Mouse (Mus musculus): ENCODE results near the gene Col6a2. TPM values are rescaled to one million over a fixed set of nuclear protein-coding genes. Genes with fewer than 3 reads are reported as not detected.

Col6a2 gene
- polyA plus RNA-seq, 1 experiment from 2014 or later = 181 TPM

DNA sequence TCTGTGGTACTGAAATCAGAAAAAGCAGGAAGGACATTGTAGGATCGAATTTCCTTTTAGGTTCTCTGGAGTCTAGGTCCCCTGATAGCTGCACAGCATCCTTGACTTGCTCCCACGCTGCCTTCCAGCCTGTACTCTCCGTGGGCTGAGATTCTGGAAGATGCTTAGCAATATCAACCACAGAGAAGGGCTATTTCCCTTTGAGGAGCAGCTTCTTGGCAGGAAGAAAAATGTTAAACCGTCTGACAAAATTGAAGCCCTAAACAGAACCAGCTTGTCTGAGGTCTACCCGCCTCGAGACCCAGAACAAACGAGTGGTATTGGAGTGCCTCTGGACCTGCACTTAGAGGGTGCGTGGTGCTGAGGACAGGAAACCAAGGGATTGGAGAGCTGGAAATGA, 9.2 kb upstream of the Col6a2 start:
- H3K9ac ChIP-seq = no peak overlapping the region
- peak overlapping the region; percentile 63 for H3K27ac ChIP-seq
- ATAC-seq (ENCODE audit: insufficient number of reproducible peaks, insufficient read depth, low FRiP score, low TSS enrichment, low read depth) = no peak

DNA sequence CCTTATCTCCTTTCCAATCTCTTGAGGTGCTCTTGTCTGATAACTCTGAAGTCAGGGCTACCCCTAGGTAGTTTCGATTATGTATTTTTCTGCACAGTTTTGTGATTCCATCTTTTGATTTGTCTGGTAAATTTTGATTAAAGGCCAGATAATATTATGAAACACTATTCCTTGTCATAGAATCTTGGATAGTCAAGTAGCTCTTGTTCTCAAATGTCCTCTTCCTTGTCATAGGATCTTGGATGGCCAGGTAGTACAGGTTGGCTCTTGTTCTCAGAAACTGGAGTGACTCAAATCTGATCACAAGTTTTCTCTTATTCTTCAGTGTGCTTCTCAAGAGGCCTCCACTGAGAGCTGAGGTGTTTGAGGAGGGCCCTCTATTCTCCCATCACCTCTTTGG, 7.2 kb upstream of the Col6a2 start:
- 90% methylated on average over 1 of the region's 1 CpGs for WGBS

More for the DNA sequence above, 9.2 kb upstream of the Col6a2 start:
- Histone ChIP-seq H3K36me3 (no peaks in the 10 kb centered on the region), H3K27me3 (no peaks in the 10 kb centered on the region), H3K4me2 (no peak overlapping the region), H3K4me3 (no peak overlapping the region), H3K4me1 (peaks cover 53% of the 10 kb centered on the region), H3K9me3 (no peaks in the 10 kb centered on the region)
- 36% methylated on average over 8 of the region's 8 CpGs for WGBS

DNA sequence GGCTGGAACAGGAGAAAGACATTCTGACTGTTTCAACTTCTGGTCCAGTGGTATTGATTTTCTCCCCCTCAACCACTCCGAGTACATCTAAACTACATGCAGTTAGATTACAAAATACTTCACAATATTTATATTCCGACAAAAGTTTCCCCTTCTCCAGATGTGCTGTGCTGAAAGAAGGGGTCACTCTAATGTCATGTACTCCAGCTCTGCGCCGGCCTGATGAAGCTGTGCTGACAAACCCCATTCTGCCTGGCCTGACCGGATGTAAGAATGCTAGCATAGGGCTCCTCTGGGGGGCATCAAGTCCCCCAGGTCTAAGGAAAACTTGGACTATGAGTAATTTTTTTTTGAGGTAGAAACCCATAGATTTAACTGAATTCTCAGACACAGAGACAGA, 4.3 kb upstream of the Col6a2 start:
- no peaks in the 10 kb centered on the region for H3K9me3 ChIP-seq
- no peak overlapping the region for H3K27ac ChIP-seq
- ATAC-seq (ENCODE audit: insufficient number of reproducible peaks, insufficient read depth, low FRiP score, low TSS enrichment, low read depth) = no peak
- no peak overlapping the region for H3K9ac ChIP-seq
- H3K4me1 ChIP-seq = peaks cover 21% of the 10 kb centered on the region
- no peaks in the 10 kb centered on the region for H3K36me3 ChIP-seq
- 76% methylated on average over 5 of the region's 5 CpGs for WGBS
- H3K27me3 ChIP-seq = no peaks in the 10 kb centered on the region
- H3K4me3 ChIP-seq = no peak overlapping the region
- no peak overlapping the region for H3K4me2 ChIP-seq

More for the DNA sequence above, 7.2 kb upstream of the Col6a2 start:
- H3K27ac ChIP-seq = no peak overlapping the region
- no peaks in the 10 kb centered on the region for H3K36me3 ChIP-seq
- H3K27me3 ChIP-seq = no peaks in the 10 kb centered on the region
- no peaks in the 10 kb centered on the region for H3K9me3 ChIP-seq
- H3K4me2 ChIP-seq = no peak overlapping the region
- H3K4me1 ChIP-seq = peaks cover 37% of the 10 kb centered on the region
- H3K4me3 ChIP-seq = no peak overlapping the region
- no peak for ATAC-seq (ENCODE audit: insufficient number of reproducible peaks, insufficient read depth, low FRiP score, low TSS enrichment, low read depth)
- H3K9ac ChIP-seq = no peak overlapping the region

DNA sequence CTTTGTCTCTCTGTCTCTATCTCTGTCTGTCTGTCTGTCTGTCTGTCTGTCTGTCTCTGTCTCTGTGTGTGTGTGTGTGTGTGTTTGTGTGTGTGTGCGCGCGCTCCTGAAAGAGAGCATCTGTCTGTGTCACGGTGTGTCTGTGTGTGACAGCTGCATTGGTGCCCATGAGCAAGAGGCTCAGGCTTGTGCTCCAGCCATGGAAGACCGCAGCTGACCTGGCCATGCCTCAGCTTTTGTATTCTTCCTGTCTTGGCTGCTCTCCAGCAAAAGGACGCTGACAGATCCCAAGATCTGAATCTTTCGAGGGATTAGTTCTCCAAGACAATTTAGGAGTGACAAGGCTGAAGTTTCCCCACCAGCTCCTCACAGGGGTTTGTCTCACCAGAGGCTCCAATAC, 1.5 kb upstream of the Col6a2 start:
- H3K27me3 ChIP-seq = no peaks in the 10 kb centered on the region
- peaks cover 32% of the 10 kb centered on the region for H3K4me1 ChIP-seq
- no peaks in the 10 kb centered on the region for H3K9me3 ChIP-seq
- no peak overlapping the region for H3K27ac ChIP-seq
- no peak for ATAC-seq (ENCODE audit: insufficient number of reproducible peaks, insufficient read depth, low FRiP score, low TSS enrichment, low read depth)
- H3K9ac ChIP-seq = no peak overlapping the region
- WGBS = 75% methylated on average over 7 of the region's 7 CpGs
- H3K4me2 ChIP-seq = no peak overlapping the region
- H3K36me3 ChIP-seq = no peaks in the 10 kb centered on the region
- no peak overlapping the region for H3K4me3 ChIP-seq

DNA sequence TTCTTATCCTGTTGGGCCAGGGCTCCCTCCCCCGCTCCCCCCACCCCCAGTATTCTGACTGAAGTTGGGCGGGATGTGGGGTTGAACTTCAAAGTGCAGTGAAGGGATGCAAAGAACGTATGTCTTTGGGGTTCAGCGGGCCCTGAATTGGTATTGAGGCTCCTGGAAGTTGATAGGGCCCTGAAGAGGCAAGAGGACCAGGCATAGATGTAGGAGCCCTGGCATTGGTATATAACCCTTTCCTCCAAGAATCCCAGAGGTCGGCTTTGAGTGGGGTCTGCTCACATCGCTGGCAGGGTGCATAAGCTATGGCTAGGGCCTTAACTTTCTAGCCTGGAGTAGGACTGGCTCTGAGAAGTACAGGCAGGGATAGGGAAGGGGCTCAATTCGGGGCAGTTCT, 304 bp upstream of the Col6a2 start:
- Histone ChIP-seq H3K4me3 (peak overlapping the region; percentile 64), H3K4me2 (peak overlapping the region; percentile 74), H3K4me1 (peaks cover 32% of the 10 kb centered on the region), H3K27ac (peak overlapping the region; percentile 78), H3K9ac (no peak overlapping the region; the same call in 1 of the 2 replicates), H3K36me3 (no peaks in the 10 kb centered on the region), H3K27me3 (no peaks in the 10 kb centered on the region), H3K9me3 (no peaks in the 10 kb centered on the region)
- WGBS = 15% methylated on average over 7 of the region's 7 CpGs
- ATAC-seq (ENCODE audit: insufficient number of reproducible peaks, insufficient read depth, low FRiP score, low TSS enrichment, low read depth) = no peak

DNA sequence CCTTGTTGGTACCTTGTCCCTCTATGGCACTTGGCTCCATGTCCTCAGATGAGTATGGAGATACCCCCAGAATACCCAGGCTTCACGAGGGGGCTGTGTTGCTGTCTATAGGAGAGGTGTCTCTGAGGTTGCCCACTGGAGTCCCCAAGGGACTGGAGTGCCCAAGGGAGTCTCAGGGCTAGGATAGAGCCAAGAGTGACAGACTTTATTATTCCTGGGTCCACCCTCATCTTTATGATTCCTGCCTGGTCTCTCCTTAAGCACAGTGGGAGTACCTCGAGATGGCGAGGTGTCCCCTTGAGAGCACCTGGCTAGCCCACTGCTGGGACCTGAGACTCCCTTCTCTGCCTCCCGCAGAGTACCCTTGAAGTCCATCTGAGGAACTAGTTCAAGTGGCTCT, 1.0 kb downstream of the Col6a2 start:
- peak overlapping the region; percentile 84 for H3K9ac ChIP-seq

DNA sequence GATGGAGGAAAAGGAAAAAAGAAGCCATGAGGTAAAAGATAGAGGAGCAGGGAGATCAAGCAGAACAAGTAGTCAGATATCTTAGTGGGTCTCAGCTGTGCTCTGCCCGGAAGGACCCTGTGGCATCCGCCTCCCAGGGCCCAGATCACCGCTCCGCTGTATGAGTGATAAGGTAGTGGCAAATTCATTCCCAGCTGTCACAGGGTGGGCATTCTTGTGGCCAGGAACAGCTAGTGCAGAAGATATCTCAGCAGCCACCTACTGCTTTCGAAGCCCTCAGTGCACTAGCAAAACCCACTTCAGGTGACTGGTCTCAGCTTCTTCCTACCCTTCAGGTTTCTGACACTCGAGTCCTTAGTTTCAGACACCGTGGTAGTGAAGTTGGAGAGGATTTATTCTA, 11.0 kb downstream of the Col6a2 start:
- WGBS = 90% methylated on average over 7 of the region's 7 CpGs
- H3K27ac ChIP-seq = no peak overlapping the region

More for the DNA sequence above, 1.0 kb downstream of the Col6a2 start:
- whole genome bisulfite sequencing = 70% methylated on average over 4 of the region's 4 CpGs
- Histone ChIP-seq H3K4me2 (peak overlapping the region; percentile 74), H3K9me3 (no peaks in the 10 kb centered on the region), H3K27ac (peak overlapping the region; percentile 78), H3K4me1 (peaks cover 32% of the 10 kb centered on the region), H3K27me3 (no peaks in the 10 kb centered on the region), H3K36me3 (no peaks in the 10 kb centered on the region; the same call in 1 of the 2 replicates), H3K4me3 (peak overlapping the region; percentile 64)
- ATAC-seq (ENCODE audit: insufficient number of reproducible peaks, insufficient read depth, low FRiP score, low TSS enrichment, low read depth) = no peak

DNA sequence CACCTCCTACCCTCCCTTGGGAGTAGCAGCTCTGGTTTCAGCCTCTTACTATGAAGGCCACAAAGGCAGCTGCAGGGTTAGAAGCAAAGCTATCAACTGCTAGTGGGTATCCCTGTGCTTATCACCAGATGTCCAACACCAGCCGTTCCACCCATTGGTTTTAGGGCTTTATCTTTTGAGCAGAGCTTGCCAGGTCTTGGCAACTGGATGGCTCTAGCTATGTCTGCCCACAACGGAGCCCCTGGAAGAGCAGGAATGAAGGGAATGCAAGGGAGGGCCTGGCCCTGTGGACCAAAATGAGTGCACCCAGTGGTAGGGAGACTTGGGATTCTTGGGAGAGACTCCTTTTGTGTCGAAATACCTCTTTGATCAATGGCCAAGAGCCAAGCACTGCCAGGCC, 20.7 kb downstream of the Col6a2 start:
- 84% methylated on average over 3 of the region's 3 CpGs for WGBS
- Histone ChIP-seq H3K4me1 (no peaks in the 10 kb centered on the region), H3K4me2 (no peak overlapping the region), H3K36me3 (peaks cover 92% of the 10 kb centered on the region), H3K9me3 (no peaks in the 10 kb centered on the region), H3K27ac (no peak overlapping the region), H3K9ac (no peak overlapping the region), H3K4me3 (no peak overlapping the region), H3K27me3 (no peaks in the 10 kb centered on the region)
- ATAC-seq (ENCODE audit: insufficient number of reproducible peaks, insufficient read depth, low FRiP score, low TSS enrichment, low read depth) = no peak

More for the DNA sequence above, 11.0 kb downstream of the Col6a2 start:
- Histone ChIP-seq H3K4me2 (no peak overlapping the region), H3K9me3 (no peaks in the 10 kb centered on the region), H3K4me3 (no peak overlapping the region), H3K9ac (no peak overlapping the region), H3K36me3 (peaks cover 86% of the 10 kb centered on the region), H3K4me1 (no peaks in the 10 kb centered on the region), H3K27me3 (no peaks in the 10 kb centered on the region)
- ATAC-seq (ENCODE audit: insufficient number of reproducible peaks, insufficient read depth, low FRiP score, low TSS enrichment, low read depth) = no peak

DNA sequence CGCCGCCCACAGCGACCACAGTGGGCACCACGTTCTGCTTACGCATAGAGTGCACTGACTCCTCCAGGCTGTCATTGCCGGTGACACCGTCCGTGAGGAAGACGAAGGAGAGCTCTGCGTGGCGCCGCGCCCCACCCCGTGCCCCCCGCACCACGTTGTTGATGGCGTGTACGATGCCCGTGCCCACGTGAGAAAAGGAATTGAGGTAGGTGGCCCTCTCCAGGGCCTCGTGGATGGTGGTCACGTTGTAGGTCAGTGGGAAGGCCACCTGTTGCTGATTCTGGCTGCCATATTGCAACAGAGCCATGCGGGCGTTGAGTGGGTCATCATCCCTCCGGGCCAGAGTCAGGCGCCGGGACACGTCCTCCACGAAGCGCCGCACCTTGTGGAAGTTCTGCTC, 27.1 kb downstream of the Col6a2 start:
- H3K27ac ChIP-seq = no peak overlapping the region
- no peak overlapping the region for H3K4me3 ChIP-seq
- WGBS = 91% methylated on average over 31 of the region's 31 CpGs
- no peak for ATAC-seq (ENCODE audit: insufficient number of reproducible peaks, insufficient read depth, low FRiP score, low TSS enrichment, low read depth)
- no peaks in the 10 kb centered on the region for H3K9me3 ChIP-seq
- H3K4me1 ChIP-seq = peaks cover 11% of the 10 kb centered on the region
- H3K9ac ChIP-seq = no peak overlapping the region
- peaks cover 39% of the 10 kb centered on the region for H3K36me3 ChIP-seq
- H3K4me2 ChIP-seq = no peak overlapping the region
- no peaks in the 10 kb centered on the region for H3K27me3 ChIP-seq

DNA sequence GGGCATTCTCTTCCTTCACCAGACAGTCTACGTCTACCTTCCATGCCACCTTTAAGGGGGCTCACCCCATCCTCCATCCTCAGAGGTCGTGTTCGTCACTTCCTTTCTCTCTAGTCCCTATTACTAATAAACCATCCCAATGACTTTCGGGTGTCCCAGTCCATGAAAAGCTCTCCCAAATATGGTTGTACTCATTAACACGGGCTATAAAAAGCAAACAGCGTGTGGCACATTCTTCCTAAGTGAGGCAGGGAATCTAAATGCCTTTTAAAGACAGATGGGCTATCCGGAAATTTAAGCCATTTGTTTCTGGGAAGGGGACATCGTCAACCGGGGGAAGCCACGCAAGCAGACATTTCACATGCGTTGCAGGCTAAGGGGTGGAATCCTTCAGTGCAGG, 33.2 kb downstream of the Col6a2 start:
- Histone ChIP-seq H3K36me3 (no peaks in the 10 kb centered on the region), H3K9me3 (no peaks in the 10 kb centered on the region), H3K4me2 (no peak overlapping the region), H3K27me3 (no peaks in the 10 kb centered on the region), H3K9ac (no peak overlapping the region), H3K4me1 (peaks cover 11% of the 10 kb centered on the region), H3K27ac (no peak overlapping the region), H3K4me3 (no peak overlapping the region)
- ATAC-seq (ENCODE audit: insufficient number of reproducible peaks, insufficient read depth, low FRiP score, low TSS enrichment, low read depth) = no peak
- 83% methylated on average over 11 of the region's 11 CpGs for WGBS

DNA sequence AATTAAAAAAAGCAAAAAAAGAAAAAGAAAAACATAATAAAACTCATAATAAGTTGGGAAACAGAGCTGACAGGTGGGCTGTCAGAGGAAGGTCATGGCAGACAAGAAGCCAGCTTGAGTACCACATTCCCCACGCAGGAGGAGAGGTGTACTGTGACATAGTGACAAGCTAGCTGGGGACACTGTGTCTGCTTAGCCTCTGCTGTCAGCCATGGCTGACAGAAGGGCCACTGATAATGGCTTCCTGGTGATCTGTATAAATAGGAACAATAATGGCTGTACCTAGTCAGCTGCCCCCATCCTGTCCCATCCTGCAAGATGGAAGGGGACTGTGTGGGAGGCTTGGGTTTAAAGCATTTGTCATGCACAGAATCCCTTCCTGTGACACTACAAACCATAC, 37.2 kb downstream of the Col6a2 start:
- Histone ChIP-seq H3K9me3 (no peaks in the 10 kb centered on the region), H3K4me2 (no peak overlapping the region), H3K4me1 (peaks cover 13% of the 10 kb centered on the region), H3K27me3 (peaks cover 13% of the 10 kb centered on the region), H3K9ac (no peak overlapping the region), H3K4me3 (no peak overlapping the region), H3K36me3 (no peaks in the 10 kb centered on the region), H3K27ac (no peak overlapping the region)
- no peak for ATAC-seq (ENCODE audit: insufficient number of reproducible peaks, insufficient read depth, low FRiP score, low TSS enrichment, low read depth)
- 37% methylated on average over 1 of the region's 1 CpGs for WGBS

DNA sequence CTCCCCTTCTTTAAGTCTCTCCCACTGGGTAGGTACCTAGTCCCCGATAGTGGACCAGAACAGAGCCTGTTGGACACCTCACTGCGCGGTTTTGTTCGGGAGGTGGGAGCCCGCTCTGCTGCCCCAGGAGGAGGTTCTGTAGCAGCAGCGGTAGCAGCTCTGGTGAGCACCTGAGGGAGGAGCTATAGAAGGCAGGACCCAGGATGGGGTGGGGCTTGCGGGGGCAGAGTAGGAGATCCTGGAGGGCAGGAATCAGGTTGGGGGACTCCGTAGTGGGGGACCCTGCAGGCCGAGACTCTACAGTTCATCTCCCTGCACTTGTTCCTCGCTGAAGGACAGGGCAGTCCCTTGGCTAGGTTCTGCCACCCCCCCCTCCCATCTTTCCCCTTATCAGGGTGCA, 39.3 kb downstream of the Col6a2 start:
- Histone ChIP-seq H3K4me2 (peak overlapping the region; percentile 56), H3K9ac (peak overlapping the region; percentile 61), H3K27me3 (peaks cover 13% of the 10 kb centered on the region), H3K27ac (no peak overlapping the region), H3K4me1 (peaks cover 13% of the 10 kb centered on the region), H3K36me3 (no peaks in the 10 kb centered on the region), H3K4me3 (peak overlapping the region; percentile 28), H3K9me3 (no peaks in the 10 kb centered on the region)
- WGBS = 16% methylated on average over 10 of the region's 10 CpGs
- ATAC-seq (ENCODE audit: insufficient number of reproducible peaks, insufficient read depth, low FRiP score, low TSS enrichment, low read depth) = no peak; the same call in 1 of the 2 replicates

DNA sequence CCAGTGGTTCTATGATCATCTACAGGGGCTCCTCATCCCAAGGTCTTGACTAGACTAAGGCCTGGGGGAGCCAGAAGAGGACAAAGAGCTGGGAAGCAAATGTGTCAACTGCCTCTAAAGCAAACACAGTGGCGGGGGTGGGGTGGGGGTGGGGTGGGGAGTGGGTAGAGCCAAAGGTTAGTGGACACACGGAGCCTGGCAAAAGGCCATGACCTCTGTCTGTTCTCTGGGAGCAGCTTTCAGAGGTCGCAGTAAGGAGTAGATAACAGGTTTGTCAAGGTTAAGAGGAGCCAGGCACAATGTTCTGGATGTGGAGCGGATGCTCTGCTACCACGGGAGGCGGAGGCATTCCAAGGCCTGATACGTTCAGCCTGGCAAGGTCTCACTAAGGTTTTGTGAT, 46.5 kb downstream of the Col6a2 start:
- Histone ChIP-seq H3K9me3 (no peaks in the 10 kb centered on the region), H3K36me3 (no peaks in the 10 kb centered on the region), H3K4me2 (no peak overlapping the region), H3K27ac (no peak overlapping the region), H3K9ac (no peak overlapping the region), H3K27me3 (no peaks in the 10 kb centered on the region), H3K4me3 (no peak overlapping the region), H3K4me1 (no peaks in the 10 kb centered on the region)
- WGBS = 70% methylated on average over 7 of the region's 7 CpGs
- ATAC-seq (ENCODE audit: insufficient number of reproducible peaks, insufficient read depth, low FRiP score, low TSS enrichment, low read depth) = no peak

Data from embryonic facial prominence, embryonic 13.5 days (tissue).